Mouse (Mus musculus) embryo, embryonic 9.5 days (tissue): ENCODE measurements at regions not wholly inside any gene's neighbourhood (a gene's known extent, or its start where the extent isn't known, plus 50 kb on each side); places are given as distances from the start of the nearest gene placed in this dataset.

ENCODE experiments used
- DNase-seq: peaks from one replicate; pipeline ENCODE4 v3.0.0-alpha.2; 2017; ENCODE audit errors: extremely low spot score

DNA sequence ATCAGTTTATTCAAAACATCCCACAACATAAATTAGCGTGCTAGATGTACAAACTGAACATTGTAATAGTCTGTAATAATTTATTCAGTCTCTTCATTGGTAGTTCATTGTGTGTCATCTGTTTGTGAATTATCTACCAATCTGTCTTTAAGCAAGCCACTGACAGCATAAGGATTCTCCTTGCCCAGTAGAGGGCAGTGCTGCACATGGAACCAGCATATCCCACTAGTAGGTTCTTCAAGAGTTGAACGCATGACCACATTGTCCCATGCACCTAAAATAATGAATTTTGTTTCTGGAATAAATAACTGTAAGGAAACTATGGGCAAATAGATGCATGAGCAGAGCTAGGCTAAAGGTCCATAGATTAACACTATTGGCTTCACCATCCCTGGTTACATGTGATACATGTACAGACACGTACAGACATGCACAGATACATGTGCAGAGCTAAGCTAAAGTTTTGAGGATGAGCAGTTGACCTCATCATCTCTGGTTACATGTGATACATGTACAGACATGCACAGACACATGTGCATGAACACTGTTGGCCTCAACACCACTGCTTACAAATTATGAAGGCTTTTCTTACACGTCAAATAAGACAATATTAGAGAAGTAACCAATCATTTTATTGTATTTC is 143.0 kb upstream of the Ctnnd2 start:
- peak; percentile 56 for DNase-seq

DNA sequence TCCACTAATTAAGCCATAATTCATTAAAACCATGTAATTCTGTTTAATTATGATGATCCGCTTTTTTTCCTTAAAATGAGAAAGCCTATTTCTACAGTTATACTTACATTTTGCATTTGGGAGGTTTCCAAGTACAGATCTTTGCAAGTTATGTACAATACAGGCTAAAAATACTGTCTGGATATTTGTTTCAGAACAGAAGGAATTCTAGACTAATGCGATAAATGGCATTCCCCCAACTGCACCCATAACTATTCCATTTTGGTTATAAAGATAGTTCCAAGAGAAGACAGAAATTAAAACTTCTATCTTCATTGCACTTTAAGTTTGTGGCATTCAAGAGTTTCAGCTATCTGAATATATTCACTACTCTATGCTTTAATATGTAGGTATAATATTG is 137.0 kb upstream of the Ctnnd2 start:
- DNase-seq = no peak

DNA sequence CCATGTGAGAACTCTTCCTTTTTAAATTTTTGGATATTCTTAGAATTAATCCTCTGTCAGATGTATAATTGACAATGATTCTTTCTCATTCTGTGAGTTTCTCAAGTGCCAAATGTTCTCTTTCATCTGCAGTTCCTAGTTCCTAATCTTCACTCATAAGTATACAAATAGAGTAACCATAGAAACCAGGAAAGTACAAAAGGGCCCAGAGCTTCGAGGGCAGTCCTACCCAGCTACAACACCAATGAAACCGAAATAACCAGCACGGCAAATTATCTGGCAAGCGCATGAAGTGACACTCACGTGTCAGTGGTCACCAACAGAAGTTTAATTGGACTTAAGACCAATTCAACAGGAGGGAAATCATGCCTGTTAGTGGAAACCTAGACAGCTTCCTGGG is 121.5 kb upstream of the Ctnnd2 start:
- DNase-seq = no peak

DNA sequence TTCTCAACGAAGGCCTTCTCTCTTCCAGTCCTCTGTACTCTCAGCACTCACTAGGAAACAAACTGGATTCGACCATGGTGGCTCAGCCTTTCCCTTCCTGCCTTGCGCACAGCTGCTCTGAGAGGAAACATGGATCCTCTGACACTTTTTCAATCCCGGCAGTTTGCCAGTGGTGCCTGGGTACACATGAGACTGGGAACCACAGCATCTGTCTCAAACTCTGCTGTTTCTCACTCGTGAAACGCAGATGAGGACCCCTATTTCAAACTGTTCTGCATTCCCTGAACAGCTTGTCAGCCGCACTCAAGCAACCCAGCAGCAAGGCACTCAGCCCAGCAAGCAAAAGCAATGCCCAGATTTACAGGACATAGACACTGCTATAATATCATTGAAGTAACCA is 112.6 kb upstream of the Ctnnd2 start:
- no peak for DNase-seq

- DNase-seq = no peak
These were observed 111.7 kb upstream of the Ctnnd2 start for GRCm38 (mm10) chr15:30060505-30061342.

GRCm38 (mm10) chr15:30071668-30072067 is 100.7 kb upstream of the Ctnnd2 start:
- DNase-seq = no peak

DNA sequence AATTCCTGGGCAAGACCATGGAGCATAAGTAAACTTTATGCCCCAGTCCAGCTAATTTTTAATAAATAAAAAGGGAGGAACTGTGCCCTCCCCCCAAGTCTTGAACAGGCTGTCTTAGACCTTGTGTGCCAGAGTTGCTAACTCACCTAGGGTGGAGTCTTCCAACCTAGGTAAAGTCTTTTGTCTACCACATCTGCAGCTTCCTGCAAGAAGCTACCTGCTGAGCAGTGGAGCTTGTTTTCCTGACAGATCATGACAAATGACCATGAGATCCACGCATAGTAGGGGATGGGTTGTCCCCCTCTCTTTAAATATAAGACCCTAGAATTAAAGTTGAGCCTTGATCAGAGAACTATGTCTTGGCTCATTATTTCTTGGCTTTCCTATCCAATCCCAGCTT is 100.1 kb upstream of the Ctnnd2 start:
- DNase-seq = no peak

DNA sequence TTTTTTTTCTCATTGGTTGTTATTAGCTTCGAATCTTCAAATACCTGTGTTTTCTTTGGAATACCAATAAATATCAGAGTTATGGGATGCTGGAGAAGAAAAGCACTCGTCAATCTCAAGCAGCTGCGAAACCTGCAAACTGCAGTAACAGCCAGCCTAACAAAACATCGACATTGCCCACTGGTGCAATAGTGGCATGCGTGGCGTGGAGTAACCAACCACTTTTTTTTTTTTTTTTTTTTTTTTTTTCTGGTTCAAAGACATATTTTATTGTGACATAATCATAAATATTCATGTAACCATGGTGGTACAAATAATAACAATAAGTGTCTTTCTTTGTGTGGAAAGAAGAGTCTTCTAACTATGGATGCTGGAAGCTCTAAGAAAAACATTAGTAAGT is 85.3 kb upstream of the Ctnnd2 start:
- no peak for DNase-seq

GRCm38 (mm10) chr15:30122061-30122460 is 50.3 kb upstream of the Ctnnd2 start:
- DNase-seq = no peak
